Mouse (Mus musculus): ENCODE data around the gene Ces1d.

- TF ChIP-seq CTCF (IDR thresholded peaks at IDR 0.05; ENCODE audit: control insufficient read depth, insufficient read depth, insufficient replicate concordance, low read depth, low read length) (no peak), POLR2A (IDR thresholded peaks at IDR 0.05; ENCODE audit: control insufficient read depth, low read depth, low read length) (no peak)
Measured at GRCm38 (mm10) chr8:93217375-93217774, 19.7 kb upstream of the Ces1d start.
